Mouse (Mus musculus) bone marrow macrophage, adult 2 months (primary cell): Measurements from ENCODE around the gene Zbtb22.

Experiments used
- CTCF ChIP-seq: IDR thresholded peaks from 2 replicates; pipeline ENCODE4 v1.5.1; 2012; ENCODE audit warnings: low read depth, mild to moderate bottlenecking, low read length, moderate library complexity
- POLR2A ChIP-seq: IDR thresholded peaks from 2 replicates; pipeline ENCODE4 v1.6.1; 2012; ENCODE audit warnings: mild to moderate bottlenecking, low read depth, low read length, borderline replicate concordance

GRCm38 (mm10) chr17:33962876-33963275, 47.2 kb downstream of the Zbtb22 start:
- TF ChIP-seq POLR2A = no peak
- TF ChIP-seq CTCF = no peak
